Mouse (Mus musculus): ENCODE data around the gene Gm45799. TPM values are rescaled to one million over a fixed set of nuclear protein-coding genes. Genes with fewer than 3 reads are reported as not detected.

The Gm45799 gene
- 14.0 and 17.1 TPM in 2 replicates for polyA plus RNA-seq (2016; fragmentation: Nextera tagmentation; extraction: Ambion mirVana)

DNA sequence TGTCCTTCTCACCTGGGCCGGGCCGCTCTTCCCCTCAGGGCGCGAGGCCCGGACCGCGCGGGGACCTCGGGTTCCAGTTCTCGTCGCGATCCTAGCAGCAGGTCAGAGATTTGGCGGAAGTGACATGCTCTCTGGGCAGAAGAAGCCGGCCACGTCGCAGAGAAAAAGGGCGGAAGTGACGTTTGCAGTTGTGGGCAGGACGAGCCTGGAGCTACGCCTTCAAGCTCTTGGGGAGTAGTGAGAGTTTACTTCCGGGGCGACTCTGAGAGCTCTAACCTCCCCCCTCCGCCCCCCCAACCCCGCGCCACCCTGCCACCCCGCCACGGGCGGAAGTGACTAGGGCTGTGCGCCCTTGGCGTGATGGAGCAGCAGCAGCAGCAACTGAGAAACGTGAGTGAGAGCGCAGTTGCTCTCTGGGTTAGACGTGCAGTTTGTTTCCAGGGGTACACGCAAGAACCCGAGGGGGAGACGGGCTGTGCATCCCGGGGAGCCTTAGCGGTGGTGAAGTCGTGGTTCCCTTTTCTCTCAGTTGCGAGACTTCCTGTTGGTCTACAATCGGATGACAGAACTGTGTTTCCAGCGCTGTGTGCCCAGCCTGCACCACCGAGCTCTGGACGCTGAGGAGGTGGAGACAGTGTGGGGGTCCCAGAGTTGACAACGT is at the start of gene Gm45799, which contains the start of gene Arfip2:
Gene Gm45799, plus strand, starts transcription at position 320 of the 661 bp plus-strand sequence.
Gene Arfip2, minus strand, starts transcription at position 184 of the 661 bp plus-strand sequence.
- peak within 1 kb of the TSS; percentile 82 for H3K4me3 ChIP-seq
- peaks cover 54% of the 10 kb centered on the region for H3K36me3 ChIP-seq
- WGBS: under 1% methylated on average over 45 of the region's 45 CpGs
- no peaks in the 10 kb centered on the region for H3K9me3 ChIP-seq (replicated peaks)
- H3K27me3 ChIP-seq (ENCODE audit: low read depth, poor library complexity, severe bottlenecking): no peaks in the 10 kb centered on the region; the same call in 1 of the 2 replicates
- peak; percentile 95 for DNase-seq (ENCODE audit: low spot score)
- H3K27ac ChIP-seq: peak within 1 kb of the TSS; percentile 87
- H3K4me1 ChIP-seq: peaks cover 23% of the 10 kb centered on the region

DNA sequence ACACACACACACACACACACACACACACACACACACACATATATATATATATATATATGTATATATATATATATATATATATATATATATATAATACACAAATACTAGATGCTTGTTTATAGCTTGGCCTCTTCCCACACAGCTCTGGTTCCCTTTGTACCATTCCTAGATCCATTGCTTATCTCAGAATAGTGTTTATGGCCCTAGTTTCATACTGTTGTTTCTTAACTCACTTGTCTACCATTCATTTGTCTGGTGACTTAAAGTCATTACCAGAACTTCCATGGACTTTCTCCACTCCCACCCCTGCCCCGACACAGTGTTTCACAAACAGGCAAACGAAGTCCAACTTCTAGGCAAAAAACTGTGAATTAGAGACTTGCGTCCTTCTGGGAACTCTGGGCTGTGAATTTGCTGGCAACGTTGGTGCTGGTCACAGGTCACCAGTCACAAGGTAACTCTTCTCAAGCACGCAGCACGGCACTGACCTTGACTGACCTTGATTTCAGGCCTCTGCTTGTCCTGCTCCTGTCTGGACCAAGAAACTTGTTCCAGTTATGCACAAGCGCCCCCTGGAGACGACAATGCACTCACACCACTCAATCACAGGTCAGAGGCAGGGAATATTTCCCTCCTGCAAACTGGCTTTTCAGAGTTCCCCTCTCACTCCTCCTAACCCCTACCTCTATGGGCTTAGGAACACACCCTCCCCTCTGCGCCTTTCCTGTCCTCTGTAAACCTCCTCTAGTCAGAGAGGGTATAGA is 37.3 kb upstream of the Gm45799 start:
- peak; percentile 75 for DNase-seq (ENCODE audit: low spot score)
- Histone ChIP-seq H3K4me3 (no peak overlapping the region), H3K27me3 (ENCODE audit: low read depth, poor library complexity, severe bottlenecking) (no peaks in the 10 kb centered on the region), H3K36me3 (no peaks in the 10 kb centered on the region), H3K9me3 (replicated peaks) (no peaks in the 10 kb centered on the region), H3K4me1 (no peaks in the 10 kb centered on the region), H3K27ac (peak overlapping the region; percentile 53; the same call in 1 of the 2 replicates)
- 36% methylated on average over 9 of the region's 9 CpGs for WGBS

DNA sequence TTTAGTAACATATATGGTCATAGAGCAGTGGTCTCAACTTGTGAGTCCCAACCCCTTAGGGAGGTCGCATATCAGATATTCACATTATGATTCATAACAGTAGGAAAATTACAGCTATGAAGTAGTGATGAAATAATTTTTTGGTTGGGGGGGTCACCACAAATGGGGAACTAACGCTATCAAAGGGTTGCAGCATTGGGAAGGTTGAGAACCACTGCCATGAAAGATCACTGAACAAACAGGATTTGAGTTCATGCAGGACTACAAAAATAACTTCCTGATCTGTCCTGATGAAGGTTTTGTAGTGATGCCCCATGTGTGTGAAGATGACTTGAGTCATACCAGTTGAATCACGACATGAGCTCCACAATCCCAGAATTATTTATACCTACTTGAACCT is 31.9 kb upstream of the Gm45799 start:
- Histone ChIP-seq H3K27ac (no peak overlapping the region), H3K27me3 (ENCODE audit: low read depth, poor library complexity, severe bottlenecking) (no peaks in the 10 kb centered on the region), H3K9me3 (replicated peaks) (no peaks in the 10 kb centered on the region), H3K4me3 (no peak overlapping the region), H3K36me3 (peaks cover 39% of the 10 kb centered on the region), H3K4me1 (no peaks in the 10 kb centered on the region)
- no peak for DNase-seq (ENCODE audit: low spot score)
- WGBS: 91% methylated on average over 3 of the region's 3 CpGs

DNA sequence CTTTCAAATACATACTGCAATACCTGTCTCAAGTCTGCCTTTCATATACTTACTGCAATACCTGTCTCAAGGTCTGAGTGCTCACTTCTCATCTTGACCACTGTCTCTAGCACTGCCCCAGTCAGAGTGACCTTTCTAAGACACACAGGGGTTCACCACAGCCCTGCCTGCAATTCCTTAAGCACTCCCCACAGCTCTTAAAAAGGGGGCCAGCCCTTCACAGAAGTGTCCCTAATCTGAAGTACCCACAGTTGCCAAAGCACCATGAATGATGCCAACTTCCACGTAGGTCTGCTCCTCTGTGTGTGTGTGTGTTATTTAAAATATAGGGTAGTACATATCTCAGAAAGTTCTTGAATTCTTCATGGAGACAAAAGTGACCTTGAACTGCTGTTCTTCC is 28.6 kb upstream of the Gm45799 start:
- H3K27ac ChIP-seq: no peak overlapping the region
- no peaks in the 10 kb centered on the region for H3K9me3 ChIP-seq (replicated peaks)
- no peaks in the 10 kb centered on the region for H3K4me1 ChIP-seq
- H3K4me3 ChIP-seq: no peak overlapping the region
- DNase-seq (ENCODE audit: low spot score): no peak
- WGBS: 94% methylated on average over 1 of the region's 1 CpGs
- no peaks in the 10 kb centered on the region for H3K27me3 ChIP-seq (ENCODE audit: low read depth, poor library complexity, severe bottlenecking)
- peaks cover 71% of the 10 kb centered on the region for H3K36me3 ChIP-seq

DNA sequence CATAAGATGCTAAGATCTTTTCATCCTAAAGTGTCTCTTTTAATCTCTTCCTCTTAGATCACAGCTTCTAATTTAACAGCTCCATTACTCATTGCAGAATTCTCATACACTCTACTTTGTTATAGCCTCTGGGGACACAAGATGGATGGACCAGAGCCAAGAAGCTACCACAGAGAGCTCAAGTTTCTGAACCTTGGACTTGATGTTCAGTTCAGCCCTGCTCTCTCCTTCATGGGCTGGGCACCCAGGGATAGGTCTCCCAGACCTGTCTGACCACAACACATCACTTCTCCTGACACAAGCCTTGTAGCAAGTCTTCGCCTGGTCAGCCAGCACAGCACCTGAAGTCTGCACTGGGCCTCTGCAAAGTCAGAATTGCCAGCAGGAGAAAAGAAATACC is 26.0 kb upstream of the Gm45799 start:
- peaks cover 97% of the 10 kb centered on the region for H3K36me3 ChIP-seq
- H3K27ac ChIP-seq: no peak overlapping the region
- no peak for DNase-seq (ENCODE audit: low spot score)
- 88% methylated on average over 1 of the region's 1 CpGs for WGBS
- no peak overlapping the region for H3K4me3 ChIP-seq
- H3K9me3 ChIP-seq (replicated peaks): no peaks in the 10 kb centered on the region
- H3K4me1 ChIP-seq: no peaks in the 10 kb centered on the region
- H3K27me3 ChIP-seq (ENCODE audit: low read depth, poor library complexity, severe bottlenecking): no peaks in the 10 kb centered on the region

DNA sequence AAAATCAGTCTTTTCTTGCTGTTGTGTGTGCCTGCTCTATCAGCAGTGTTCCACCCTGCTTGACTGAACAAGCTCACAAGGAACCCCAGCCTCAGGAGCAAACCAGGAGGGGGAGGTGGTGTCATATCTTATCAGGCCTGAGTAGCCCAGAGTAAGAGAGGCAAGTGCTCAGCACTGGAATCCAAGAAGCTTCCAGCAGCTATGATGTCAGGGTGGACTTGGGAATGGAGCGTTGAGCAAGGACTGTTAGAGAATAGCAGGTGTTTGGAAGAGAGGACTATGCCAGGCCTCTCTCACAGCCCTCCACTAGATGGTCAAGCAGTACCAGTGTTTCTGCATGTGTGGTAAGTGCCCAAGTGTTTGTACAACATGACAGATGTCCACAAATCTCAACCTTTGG is 24.6 kb upstream of the Gm45799 start:
- no peak overlapping the region for H3K4me3 ChIP-seq
- peaks cover 98% of the 10 kb centered on the region for H3K36me3 ChIP-seq
- 85% methylated on average over 1 of the region's 1 CpGs for WGBS

DNA sequence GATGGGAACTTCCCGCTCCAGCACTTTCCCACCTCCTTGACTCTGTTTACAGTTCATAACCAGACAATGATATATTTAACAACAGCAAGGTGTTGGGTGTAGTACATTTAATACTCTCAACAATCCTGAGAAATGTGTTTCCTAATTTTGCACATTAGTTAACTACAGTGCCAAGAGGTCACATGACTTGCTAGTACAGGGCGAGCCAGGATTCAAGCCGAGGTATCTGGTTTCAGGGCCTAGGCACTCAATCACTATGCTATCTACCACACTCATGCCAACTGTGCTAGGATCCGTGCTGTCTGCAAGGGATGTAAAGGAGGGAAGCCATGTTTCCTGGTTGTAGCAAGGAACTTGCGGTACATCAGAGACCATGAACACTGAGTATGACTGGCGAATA is 23.8 kb upstream of the Gm45799 start:
- 85% methylated on average over 6 of the region's 6 CpGs for WGBS
- Histone ChIP-seq H3K4me3 (no peak overlapping the region), H3K27me3 (ENCODE audit: low read depth, poor library complexity, severe bottlenecking) (no peaks in the 10 kb centered on the region), H3K36me3 (peaks cover 98% of the 10 kb centered on the region), H3K27ac (no peak overlapping the region), H3K9me3 (replicated peaks) (no peaks in the 10 kb centered on the region), H3K4me1 (no peaks in the 10 kb centered on the region)
- DNase-seq (ENCODE audit: low spot score): no peak

More for the DNA sequence above, 24.6 kb upstream of the Gm45799 start:
- H3K27me3 ChIP-seq (ENCODE audit: low read depth, poor library complexity, severe bottlenecking): no peaks in the 10 kb centered on the region
- no peaks in the 10 kb centered on the region for H3K4me1 ChIP-seq
- DNase-seq (ENCODE audit: low spot score): no peak
- no peaks in the 10 kb centered on the region for H3K9me3 ChIP-seq (replicated peaks)
- no peak overlapping the region for H3K27ac ChIP-seq

DNA sequence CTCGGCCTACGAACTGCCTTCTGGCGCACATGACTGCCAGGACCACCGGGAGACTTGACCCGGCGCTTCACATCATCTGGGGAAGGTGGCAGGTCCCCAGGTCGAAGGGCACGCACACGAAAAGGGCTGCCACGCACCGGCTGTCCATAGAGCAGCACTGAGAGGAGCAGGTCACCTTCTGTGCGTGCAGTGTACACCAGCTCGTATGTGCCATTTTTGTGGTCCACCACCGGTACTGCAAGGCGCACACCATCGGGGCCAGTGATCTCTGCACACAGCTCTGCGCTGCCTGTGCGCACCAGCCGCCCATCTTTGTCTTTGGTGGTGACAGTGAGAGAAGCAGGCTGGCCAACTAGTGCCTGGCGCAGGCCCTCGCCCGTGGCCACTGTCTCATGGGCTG is 22.5 kb upstream of the Gm45799 start:
- 97% methylated on average over 22 of the region's 22 CpGs for WGBS

DNA sequence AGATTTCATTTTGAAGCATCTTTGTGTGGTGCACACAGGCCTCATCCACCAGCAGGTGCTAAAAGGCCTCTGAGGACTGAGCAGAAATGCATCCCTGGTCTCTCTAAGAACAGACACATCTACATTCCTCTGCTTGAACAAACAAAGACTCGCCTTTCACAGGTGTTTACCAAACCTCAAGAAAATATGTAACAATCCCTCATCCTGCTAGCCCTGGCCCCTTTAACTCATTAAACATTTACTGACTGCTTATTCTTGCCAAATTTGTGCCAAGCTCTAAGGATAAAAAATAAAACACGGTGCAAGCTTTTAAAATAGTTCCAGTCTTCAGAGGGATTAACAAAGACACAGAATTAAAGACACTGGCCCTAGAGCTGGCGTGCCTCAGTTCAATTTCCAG is 20.7 kb upstream of the Gm45799 start:
- Histone ChIP-seq H3K9me3 (replicated peaks) (no peaks in the 10 kb centered on the region), H3K27me3 (ENCODE audit: low read depth, poor library complexity, severe bottlenecking) (no peaks in the 10 kb centered on the region), H3K27ac (no peak overlapping the region), H3K36me3 (peaks cover 92% of the 10 kb centered on the region), H3K4me1 (no peaks in the 10 kb centered on the region), H3K4me3 (no peak overlapping the region)
- 87% methylated on average over 3 of the region's 3 CpGs for WGBS
- DNase-seq (ENCODE audit: low spot score): no peak

More for the DNA sequence above, 22.5 kb upstream of the Gm45799 start:
- H3K36me3 ChIP-seq: peaks cover 94% of the 10 kb centered on the region
- no peaks in the 10 kb centered on the region for H3K4me1 ChIP-seq
- H3K9me3 ChIP-seq (replicated peaks): no peaks in the 10 kb centered on the region
- no peaks in the 10 kb centered on the region for H3K27me3 ChIP-seq (ENCODE audit: low read depth, poor library complexity, severe bottlenecking)
- H3K4me3 ChIP-seq: no peak overlapping the region
- DNase-seq (ENCODE audit: low spot score): no peak
- no peak overlapping the region for H3K27ac ChIP-seq

DNA sequence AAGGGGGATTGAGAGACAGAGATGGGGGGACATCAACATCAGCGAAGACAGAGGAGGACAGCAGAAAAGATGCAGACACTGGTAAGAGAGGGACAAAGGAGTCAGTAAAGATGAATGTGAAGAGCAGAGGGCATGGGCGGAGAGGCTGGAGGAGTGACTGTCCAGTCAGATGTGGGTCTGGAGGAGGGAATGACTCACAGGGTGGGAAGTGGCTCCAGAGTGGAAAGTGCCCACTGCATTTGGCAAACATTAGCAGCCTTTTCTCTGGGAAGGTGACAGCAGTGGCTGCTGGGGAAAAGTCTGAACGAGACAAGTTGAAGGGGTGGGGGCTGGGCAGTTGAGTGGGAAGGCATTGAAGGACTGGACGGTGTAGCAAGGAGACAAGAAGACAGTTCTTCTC is 19.3 kb upstream of the Gm45799 start:
- no peak overlapping the region for H3K4me3 ChIP-seq
- DNase-seq (ENCODE audit: low spot score): no peak
- no peaks in the 10 kb centered on the region for H3K4me1 ChIP-seq
- no peaks in the 10 kb centered on the region for H3K27me3 ChIP-seq (ENCODE audit: low read depth, poor library complexity, severe bottlenecking)
- WGBS: 84% methylated on average over 4 of the region's 4 CpGs
- H3K9me3 ChIP-seq (replicated peaks): no peaks in the 10 kb centered on the region
- H3K36me3 ChIP-seq: peaks cover 85% of the 10 kb centered on the region
- H3K27ac ChIP-seq: no peak overlapping the region

DNA sequence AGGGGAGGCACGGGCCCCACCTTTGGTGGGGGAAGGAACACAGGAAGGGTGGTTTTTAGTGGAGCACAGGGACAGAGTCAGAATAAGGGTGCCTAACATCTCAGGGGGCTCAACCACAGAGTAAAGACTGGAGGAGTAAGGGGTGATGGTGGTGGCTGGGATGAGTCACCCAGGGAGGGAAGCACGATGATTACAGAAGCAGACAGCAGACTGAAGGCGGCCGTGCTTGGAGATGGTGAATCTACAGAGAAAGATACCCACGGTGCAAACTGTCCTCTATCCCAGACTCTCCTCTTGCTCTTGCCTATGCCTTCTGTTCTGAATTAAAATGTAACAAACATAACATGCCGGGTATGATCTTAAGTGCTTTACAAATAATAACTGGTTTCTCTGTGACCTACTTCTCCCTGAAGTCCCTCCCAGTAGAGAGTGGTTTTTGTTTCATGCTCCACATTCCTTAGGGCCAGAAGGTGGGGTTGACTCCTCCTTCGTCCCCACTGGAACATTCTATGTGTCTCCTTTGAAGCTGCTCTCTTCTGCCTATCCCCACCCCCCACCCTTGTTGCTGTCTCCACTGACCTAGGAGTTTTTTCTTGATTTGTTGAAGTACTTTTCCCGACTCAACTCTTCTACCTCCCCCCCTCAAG is 18.6 kb upstream of the Gm45799 start:
- Histone ChIP-seq H3K36me3 (peaks cover 79% of the 10 kb centered on the region), H3K4me1 (no peaks in the 10 kb centered on the region), H3K9me3 (replicated peaks) (no peaks in the 10 kb centered on the region), H3K4me3 (no peak overlapping the region), H3K27ac (no peak overlapping the region), H3K27me3 (ENCODE audit: low read depth, poor library complexity, severe bottlenecking) (no peaks in the 10 kb centered on the region)
- 79% methylated on average over 8 of the region's 8 CpGs for WGBS
- DNase-seq (ENCODE audit: low spot score): no peak

DNA sequence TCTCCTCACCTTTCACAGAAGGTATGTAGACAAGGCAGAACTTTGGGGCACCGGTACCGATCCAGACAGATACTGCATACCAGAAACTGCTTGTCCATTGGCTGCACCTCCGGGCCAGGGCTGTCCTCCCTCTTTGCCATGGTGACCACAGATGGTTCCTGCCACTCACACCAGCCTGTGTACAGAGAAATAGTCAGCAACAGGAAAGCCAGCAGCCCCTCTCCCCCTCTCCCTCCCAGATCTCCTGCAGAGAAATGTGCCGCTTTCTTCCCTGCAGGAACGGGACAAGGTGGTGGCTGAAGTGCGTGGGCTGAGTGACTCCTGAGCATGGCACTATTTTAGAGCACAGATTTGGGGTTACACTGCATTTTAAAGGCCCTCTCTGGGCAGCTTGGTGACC is 15.0 kb upstream of the Gm45799 start:
- H3K36me3 ChIP-seq: peaks cover 44% of the 10 kb centered on the region
- no peaks in the 10 kb centered on the region for H3K9me3 ChIP-seq (replicated peaks)
- no peak overlapping the region for H3K4me3 ChIP-seq
- no peaks in the 10 kb centered on the region for H3K4me1 ChIP-seq
- 86% methylated on average over 6 of the region's 6 CpGs for WGBS
- DNase-seq (ENCODE audit: low spot score): no peak
- no peak overlapping the region for H3K27ac ChIP-seq
- no peaks in the 10 kb centered on the region for H3K27me3 ChIP-seq (ENCODE audit: low read depth, poor library complexity, severe bottlenecking)

DNA sequence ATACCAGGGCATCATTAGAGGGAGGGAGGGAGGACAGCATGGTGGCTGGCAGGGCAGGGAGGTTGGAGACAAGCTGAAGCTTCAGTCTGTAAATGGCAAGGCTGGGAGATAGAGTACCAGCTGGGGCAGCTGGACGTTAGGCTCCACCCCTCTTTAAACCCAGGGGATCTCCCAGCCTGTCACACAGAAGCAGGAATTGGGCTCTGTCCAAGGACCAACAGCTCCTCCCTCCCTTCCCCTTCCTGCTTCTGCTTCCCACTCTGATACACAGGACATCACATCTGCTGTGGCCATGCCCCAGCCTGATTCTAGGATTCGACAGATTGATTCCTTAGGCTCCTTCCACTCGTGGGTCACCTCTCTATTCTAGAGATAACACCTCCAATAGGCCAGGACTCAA is 11.7 kb upstream of the Gm45799 start:
- H3K27me3 ChIP-seq (ENCODE audit: low read depth, poor library complexity, severe bottlenecking): no peaks in the 10 kb centered on the region
- H3K36me3 ChIP-seq: peaks cover 17% of the 10 kb centered on the region
- no peak overlapping the region for H3K27ac ChIP-seq
- H3K4me1 ChIP-seq: peaks cover 10% of the 10 kb centered on the region
- no peaks in the 10 kb centered on the region for H3K9me3 ChIP-seq (replicated peaks)
- WGBS: 38% methylated on average over 3 of the region's 3 CpGs
- H3K4me3 ChIP-seq: no peak overlapping the region
- no peak for DNase-seq (ENCODE audit: low spot score)

Measured in limb, embryonic 10.5 days (tissue).